Mouse (Mus musculus): ENCODE data around the gene Ramp3. TPM values are rescaled to one million over a fixed set of nuclear protein-coding genes. Genes with fewer than 3 reads are reported as not detected.
A peak's percentile ranks its signal among the peaks of the same experiment; 100 is the strongest.

Gene Ramp3
- total RNA-seq, 2 experiments from 2014 or later, result 7.6 to 9.8 TPM

- no peak for DNase-seq
Observed at GRCm38 (mm10) chr11:6670826-6671225, 12.5 kb downstream of the Ramp3 start.

- no peak for DNase-seq
Observed at GRCm38 (mm10) chr11:6674701-6675100, 16.4 kb downstream of the Ramp3 start.

DNA sequence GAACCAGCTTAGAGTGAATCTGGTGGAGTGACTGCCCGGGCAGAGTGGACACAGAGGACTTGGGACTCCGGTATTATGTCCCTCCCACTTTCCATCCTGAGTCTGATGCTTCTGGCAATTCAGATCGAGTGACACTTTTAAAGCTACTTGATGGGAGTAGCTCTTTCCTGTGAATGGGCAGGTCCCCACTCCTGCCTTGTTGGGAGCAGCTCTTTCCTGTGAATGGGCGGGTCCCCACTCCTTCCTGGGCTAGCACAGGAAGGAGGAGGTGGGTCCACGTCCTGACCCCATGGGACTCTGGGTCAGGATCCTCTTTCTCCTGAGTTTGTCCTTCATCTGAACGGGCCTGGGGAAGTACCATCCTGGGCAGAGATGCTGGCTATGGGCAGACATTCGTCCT lies 17.1 kb downstream of the Ramp3 start:
- DNase-seq, result no peak

GRCm38 (mm10) chr11:6676641-6677040 lies 18.3 kb downstream of the Ramp3 start:
- no peak for DNase-seq

DNA sequence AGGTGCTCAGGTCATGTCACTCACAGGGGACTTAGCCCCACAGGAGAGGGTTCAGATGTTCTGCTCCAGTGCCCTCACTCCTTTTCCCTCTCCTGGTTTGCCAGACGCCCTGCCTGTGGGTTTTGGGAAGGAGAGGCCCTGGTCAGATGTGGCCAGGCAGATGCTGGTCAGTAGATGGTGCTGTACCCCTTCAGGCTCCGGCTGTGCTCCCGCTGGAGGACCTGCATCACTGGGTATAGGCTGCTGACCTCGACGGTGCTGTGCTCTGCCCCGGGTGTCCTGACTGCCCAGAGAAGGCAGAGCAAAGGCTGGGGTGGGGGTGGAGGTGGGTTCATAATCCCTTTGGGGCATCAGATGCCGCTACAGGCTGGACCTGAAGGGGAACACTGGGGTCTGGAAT lies 19.2 kb downstream of the Ramp3 start:
- DNase-seq, result peak; percentile 53

- DNase-seq, result no peak
Observed at GRCm38 (mm10) chr11:6679694-6680396, 21.5 kb downstream of the Ramp3 start.

- peak; percentile 77 for DNase-seq
Observed at GRCm38 (mm10) chr11:6680397-6680818, 22.1 kb downstream of the Ramp3 start.

DNA sequence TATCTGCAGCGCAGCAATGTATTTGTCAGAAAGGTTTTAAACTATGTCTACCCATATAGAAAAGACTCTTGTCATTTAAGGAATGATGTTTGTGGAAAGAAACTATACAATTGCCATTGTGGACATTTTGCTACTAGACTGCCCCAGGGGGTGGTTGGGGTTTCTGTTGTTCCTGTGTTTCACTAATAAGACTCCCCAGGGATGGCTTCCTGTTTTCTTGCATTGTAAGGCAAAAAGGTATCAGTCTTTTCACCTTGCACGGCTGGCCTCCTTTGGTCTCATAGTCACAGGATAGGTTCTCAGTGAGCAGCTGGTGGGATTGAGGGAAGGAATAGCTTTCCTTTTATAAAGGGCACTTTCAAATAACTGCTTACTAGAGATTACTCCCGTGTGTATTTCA lies 26.4 kb downstream of the Ramp3 start:
- no peak for DNase-seq

DNA sequence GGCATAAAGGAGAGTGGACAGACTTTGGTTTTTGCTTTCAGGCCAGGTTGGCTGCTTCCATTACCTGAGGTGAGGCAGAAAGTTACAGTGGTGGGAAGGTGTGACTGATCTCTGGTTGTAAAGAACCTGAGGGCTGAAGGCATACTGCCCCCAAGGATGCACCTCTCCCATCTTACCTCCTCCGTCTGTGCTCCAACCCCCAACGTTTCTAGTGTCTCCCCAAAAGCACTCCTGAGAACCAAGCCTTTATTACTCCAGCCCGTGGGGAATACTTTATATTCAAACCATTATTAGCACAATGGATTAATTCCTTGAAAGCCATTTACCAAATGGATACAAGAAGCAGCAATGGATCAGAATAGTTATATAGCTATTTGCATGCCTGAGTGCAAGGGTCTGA lies 30.6 kb downstream of the Ramp3 start:
- DNase-seq, result no peak

GRCm38 (mm10) chr11:6692341-6692740 lies 34.0 kb downstream of the Ramp3 start:
- DNase-seq, result no peak

DNA sequence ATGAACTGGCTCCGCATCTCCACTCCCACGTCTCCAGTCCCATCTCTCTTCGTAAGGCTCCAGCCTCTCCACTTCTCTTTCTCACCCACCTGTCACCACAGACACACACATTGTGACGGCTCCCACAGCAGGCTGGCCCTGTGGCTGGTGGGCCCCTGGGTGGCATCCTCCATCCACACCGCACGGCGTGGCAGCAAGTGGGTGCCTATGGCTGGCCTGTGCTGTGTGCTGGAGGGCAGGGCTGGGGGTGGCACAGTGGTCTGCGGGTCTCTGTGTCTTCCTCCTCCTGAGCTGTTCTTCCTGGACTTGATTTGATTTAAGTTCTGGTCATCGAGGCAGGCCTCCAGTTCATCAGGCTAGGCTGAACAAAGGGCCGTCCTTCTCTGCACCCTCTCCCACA lies 35.8 kb downstream of the Ramp3 start:
- DNase-seq, result no peak

GRCm38 (mm10) chr11:6695176-6695575 lies 36.9 kb downstream of the Ramp3 start:
- peak; percentile 83 for DNase-seq

DNA sequence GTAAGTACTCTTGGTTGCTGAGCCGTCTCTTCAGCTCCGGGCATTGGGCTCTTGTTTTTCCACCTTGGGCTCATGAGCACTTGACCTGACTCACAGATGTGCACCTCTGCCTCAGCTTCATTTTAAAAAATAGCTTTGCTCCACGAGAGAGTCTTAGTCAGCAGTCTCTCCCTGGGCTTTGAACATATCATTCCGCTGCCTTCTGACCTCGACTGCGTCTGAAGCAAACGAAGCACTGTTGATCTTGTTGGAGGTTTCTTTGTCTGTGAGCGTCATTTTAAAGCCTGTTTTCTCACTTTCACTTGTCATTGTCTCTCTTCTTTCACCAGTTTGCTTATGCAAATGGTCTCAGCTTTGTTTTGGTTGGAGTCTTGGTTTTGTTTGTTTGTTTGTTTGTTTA lies 38.2 kb downstream of the Ramp3 start:
- no peak for DNase-seq

DNA sequence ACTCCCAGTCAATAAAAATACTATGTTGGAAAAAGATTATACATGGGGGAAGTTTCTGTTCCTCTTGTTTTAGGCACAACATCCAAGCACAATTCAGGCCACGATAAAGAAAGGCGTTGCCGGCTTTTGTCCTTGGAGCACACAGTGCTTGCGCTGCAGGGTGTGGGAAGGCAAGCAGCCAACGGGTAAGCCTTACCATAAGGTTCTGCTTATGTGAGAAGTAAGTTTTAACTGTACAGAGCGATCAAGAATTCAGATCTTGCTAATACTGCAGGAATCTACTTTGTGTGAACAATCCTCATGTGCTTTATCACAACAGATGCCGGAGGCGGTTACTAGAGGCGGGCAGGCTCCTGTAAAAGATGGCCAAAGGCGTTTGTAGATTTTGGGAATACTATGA lies 39.4 kb downstream of the Ramp3 start:
- DNase-seq, result no peak

DNA sequence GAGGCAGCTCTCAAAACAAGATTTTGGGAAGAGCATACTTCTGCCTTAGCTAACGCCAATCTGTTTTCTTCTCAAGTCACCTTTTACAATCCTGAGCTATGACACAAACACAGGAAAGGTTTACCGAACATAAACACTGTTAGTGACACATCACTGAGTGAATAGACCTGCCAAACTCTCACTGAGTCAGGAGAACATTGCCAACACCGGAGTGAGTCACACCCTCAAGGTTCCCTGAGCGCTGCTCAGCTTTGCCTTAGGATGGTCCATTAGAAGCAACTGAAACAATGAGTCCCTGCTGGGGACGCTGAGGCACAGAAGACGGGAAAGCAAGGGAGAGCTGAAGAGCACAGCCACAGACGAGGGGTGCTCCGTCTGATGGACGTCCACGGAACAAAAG lies 40.0 kb downstream of the Ramp3 start:
- no peak for DNase-seq

GRCm38 (mm10) chr11:6702258-6702657 lies 43.9 kb downstream of the Ramp3 start:
- no peak for DNase-seq

DNA sequence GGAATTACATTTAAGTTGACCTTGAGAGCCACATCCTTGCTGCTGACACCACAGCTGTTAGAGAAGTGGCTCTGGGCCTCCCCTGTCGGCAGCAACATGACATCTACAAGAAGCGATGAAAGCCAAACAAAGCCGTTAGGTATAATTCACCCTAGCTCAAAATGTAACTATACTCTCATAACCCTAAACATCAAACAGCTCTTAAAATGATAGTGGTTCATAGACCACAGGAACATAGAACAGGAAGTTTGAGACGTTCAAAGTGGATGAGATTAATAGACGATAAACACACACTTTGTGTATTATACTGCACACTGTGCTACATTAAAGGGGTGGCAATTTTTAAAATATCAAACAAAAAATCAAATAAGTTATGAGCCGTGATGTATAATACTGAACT lies 46.5 kb downstream of the Ramp3 start:
- no peak for DNase-seq

DNA sequence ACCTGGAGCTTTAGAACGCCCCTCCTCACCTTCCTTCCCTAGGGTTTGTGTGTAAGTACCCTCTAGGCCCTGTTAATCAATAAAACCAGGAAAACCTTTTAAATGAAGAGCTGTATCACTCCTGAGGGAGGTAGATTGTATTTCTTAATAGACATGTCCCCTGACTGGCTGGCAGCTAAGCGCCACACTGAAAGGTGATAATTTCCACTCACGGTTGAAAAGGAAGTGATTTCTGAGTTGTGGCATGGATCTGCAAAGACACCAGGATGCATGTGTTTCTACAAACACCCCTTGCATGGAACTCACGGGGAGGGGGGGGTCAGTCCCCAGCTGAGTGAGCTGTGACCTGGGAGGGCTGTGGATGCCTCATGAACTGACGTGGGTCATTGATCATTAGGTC lies 47.2 kb downstream of the Ramp3 start:
- DNase-seq, result no peak

- DNase-seq, result no peak
Observed at GRCm38 (mm10) chr11:6706796-6707195, 48.5 kb downstream of the Ramp3 start.

- DNase-seq, result no peak
Observed at GRCm38 (mm10) chr11:6708437-6708836, 50.1 kb downstream of the Ramp3 start.

GRCm38 (mm10) chr11:6710409-6710808 lies 52.1 kb downstream of the Ramp3 start:
- DNase-seq, result no peak

DNA sequence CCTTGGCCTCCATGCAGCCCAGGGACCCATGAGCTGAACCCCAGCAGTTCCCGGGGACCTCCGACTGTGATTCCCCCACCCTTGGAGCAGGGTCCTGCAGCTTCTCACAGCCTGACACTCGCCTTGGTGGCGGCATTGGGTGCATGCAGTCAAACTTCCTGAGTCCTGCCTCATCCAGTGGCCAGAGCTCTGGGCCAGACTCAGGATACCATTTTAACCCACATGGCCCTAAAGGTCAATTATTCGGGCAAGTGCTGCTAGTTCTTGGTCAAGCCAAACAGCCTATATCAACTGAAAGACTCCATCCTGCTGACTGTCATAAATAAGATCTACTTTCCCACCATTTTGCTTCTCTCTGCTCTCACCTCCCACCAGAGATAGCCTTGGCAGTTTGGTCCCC lies 62.4 kb downstream of the Ramp3 start:
- DNase-seq, result no peak

- DNase-seq, result no peak
Observed at GRCm38 (mm10) chr11:6726921-6727320, 68.6 kb downstream of the Ramp3 start.
